Mouse (Mus musculus): ENCODE measurements around the gene Dhx40. TPM values are rescaled to one million over a fixed set of nuclear protein-coding genes. Genes with fewer than 3 reads are reported as not detected.
"Not testable (repeated sequence)": the region's sequence is repeated elsewhere in the genome, so short reads cannot be mapped to it uniquely, and the experiment has no call there.

Gene Dhx40
- total RNA-seq, 2 experiments from 2014 or later, result 17.8 to 18.0 TPM

- intact Hi-C loops (cut with DNase I), result no loop called here
- DNase-seq (ENCODE audit: low spot score), result no peak
These were observed 16.9 kb upstream of the Dhx40 start for GRCm38 (mm10) chr11:86824433-86824832.

- intact Hi-C loops (cut with DNase I), result no loop called here
- DNase-seq (ENCODE audit: low spot score), result no peak
These were observed 15.0 kb upstream of the Dhx40 start for GRCm38 (mm10) chr11:86822531-86822930.

GRCm38 (mm10) chr11:86819536-86819935, 12.0 kb upstream of the Dhx40 start:
- no peak for DNase-seq (ENCODE audit: low spot score)
- intact Hi-C loops (cut with DNase I), result no loop called here

- DNase-seq (ENCODE audit: low spot score), result no peak
- intact Hi-C loops (cut with DNase I), result no loop called here
These were observed 11.4 kb upstream of the Dhx40 start for GRCm38 (mm10) chr11:86818928-86819327.

GRCm38 (mm10) chr11:86816288-86816687, 8.7 kb upstream of the Dhx40 start:
- intact Hi-C loops (cut with DNase I), result not testable (repeated sequence)

GRCm38 (mm10) chr11:86814481-86814880, 6.9 kb upstream of the Dhx40 start:
- intact Hi-C loops (cut with DNase I), result not testable (repeated sequence)

More at GRCm38 (mm10) chr11:86816288-86816687, 8.7 kb upstream of the Dhx40 start:
- not testable (repeated sequence) for DNase-seq (ENCODE audit: low spot score)

GRCm38 (mm10) chr11:86813256-86813655, 5.7 kb upstream of the Dhx40 start:
- intact Hi-C loops (cut with DNase I); DNase-seq (ENCODE audit: low spot score): not testable (repeated sequence)

More at GRCm38 (mm10) chr11:86814481-86814880, 6.9 kb upstream of the Dhx40 start:
- not testable (repeated sequence) for DNase-seq (ENCODE audit: low spot score)

- intact Hi-C loops (cut with DNase I), result no loop called here
- no peak for DNase-seq (ENCODE audit: low spot score)
These were observed 3.7 kb upstream of the Dhx40 start for GRCm38 (mm10) chr11:86811326-86811630.

- no peak for DNase-seq (ENCODE audit: low spot score)
- intact Hi-C loops (cut with DNase I), result no loop called here
These were observed 3.2 kb upstream of the Dhx40 start for GRCm38 (mm10) chr11:86810572-86811325.

GRCm38 (mm10) chr11:86809828-86810227, 2.3 kb upstream of the Dhx40 start:
- DNase-seq (ENCODE audit: low spot score), result no peak
- intact Hi-C loops (cut with DNase I), result no loop called here

GRCm38 (mm10) chr11:86807001-86807477, 507 bp downstream of the Dhx40 start:
- peak; percentile 6 for DNase-seq (ENCODE audit: low spot score)
- intact Hi-C loops (cut with DNase I), result no loop called here

GRCm38 (mm10) chr11:86794161-86794560, 13.4 kb downstream of the Dhx40 start:
- no peak for DNase-seq (ENCODE audit: low spot score)
- intact Hi-C loops (cut with DNase I), result no loop called here

- intact Hi-C loops (cut with DNase I); DNase-seq (ENCODE audit: low spot score): not testable (repeated sequence)
These were observed 20.1 kb downstream of the Dhx40 start for GRCm38 (mm10) chr11:86787436-86787835.

GRCm38 (mm10) chr11:86785767-86786166, 21.8 kb downstream of the Dhx40 start:
- intact Hi-C loops (cut with DNase I), result no loop called here
- no peak for DNase-seq (ENCODE audit: low spot score)

- intact Hi-C loops (cut with DNase I), result loop anchor here (10.0 kb wide), 1 partner anchor 65 kb away; no protein-coding TSS in a partner anchor
- DNase-seq (ENCODE audit: low spot score), result no peak
These were observed 37.7 kb downstream of the Dhx40 start for GRCm38 (mm10) chr11:86769884-86770283.

GRCm38 (mm10) chr11:86764501-86764900, 43.0 kb downstream of the Dhx40 start:
- intact Hi-C loops (cut with DNase I), result no loop called here
- DNase-seq (ENCODE audit: low spot score), result no peak

GRCm38 (mm10) chr11:86763127-86763526, 44.4 kb downstream of the Dhx40 start:
- intact Hi-C loops (cut with DNase I), result not testable (repeated sequence)

GRCm38 (mm10) chr11:86760357-86760756, 47.2 kb downstream of the Dhx40 start:
- DNase-seq (ENCODE audit: low spot score), result no peak
- intact Hi-C loops (cut with DNase I), result no loop called here

More at GRCm38 (mm10) chr11:86763127-86763526, 44.4 kb downstream of the Dhx40 start:
- not testable (repeated sequence) for DNase-seq (ENCODE audit: low spot score)

GRCm38 (mm10) chr11:86759886-86760285, 47.7 kb downstream of the Dhx40 start:
- intact Hi-C loops (cut with DNase I), result no loop called here
- no peak for DNase-seq (ENCODE audit: low spot score)

GRCm38 (mm10) chr11:86759226-86759625, 48.3 kb downstream of the Dhx40 start:
- intact Hi-C loops (cut with DNase I), result no loop called here
- no peak for DNase-seq (ENCODE audit: low spot score)

- intact Hi-C loops (cut with DNase I), result no loop called here
- no peak for DNase-seq (ENCODE audit: low spot score)
These were observed 49.0 kb downstream of the Dhx40 start for GRCm38 (mm10) chr11:86758559-86758958.
